Mouse (Mus musculus) frontal cortex, postnatal 25 days (tissue): ENCODE results near the gene Cnga4.
"Not testable (repeated sequence)": the region's sequence is repeated elsewhere in the genome, so short reads cannot be mapped to it uniquely, and the experiment has no call there.

Experiments
- DNase-seq, 2 experiments: peaks; one replicate each; pipeline ENCODE4 v3.0.0; 2022; ENCODE audit warnings: low spot score in 2 of 2

Gene Cnga4

GRCm38 (mm10) chr7:105414385-105414784 lies 10.0 kb downstream of the Cnga4 start:
- no peak for DNase-seq

DNA sequence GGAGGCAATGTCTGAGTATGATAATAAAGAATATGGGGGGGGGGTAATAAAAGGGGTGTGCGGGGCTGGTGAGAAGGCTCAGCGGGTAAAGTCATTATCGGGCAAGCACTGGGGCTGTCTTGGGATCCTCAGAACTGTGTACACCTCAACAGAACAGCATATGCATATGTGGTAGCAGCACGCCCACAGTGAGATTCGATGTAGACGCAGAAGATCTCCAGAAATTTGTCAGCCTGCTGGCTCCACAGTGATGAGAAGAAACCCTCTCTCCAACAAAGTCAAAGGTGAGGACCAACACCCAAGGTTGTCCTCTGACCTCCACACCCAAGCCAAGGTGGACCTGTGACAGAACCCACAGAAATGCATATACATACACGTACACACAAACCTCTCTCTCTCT lies 12.2 kb downstream of the Cnga4 start:
- no peak for DNase-seq

- no peak for DNase-seq
These were observed 13.7 kb downstream of the Cnga4 start for GRCm38 (mm10) chr7:105418106-105418505.

GRCm38 (mm10) chr7:105420903-105421302 lies 16.5 kb downstream of the Cnga4 start:
- DNase-seq, result no peak

GRCm38 (mm10) chr7:105424368-105424767 lies 20.0 kb downstream of the Cnga4 start:
- no peak for DNase-seq

GRCm38 (mm10) chr7:105425424-105426043 lies 21.2 kb downstream of the Cnga4 start, which contains the start of gene Cckbr:
Gene Cckbr (plus strand): TSS chr7:105425731.
- DNase-seq, result peak in 1 of 2 experiments; percentile 44

- DNase-seq, result no peak
These were observed 21.7 kb downstream of the Cnga4 start for GRCm38 (mm10) chr7:105426051-105426450.

- no peak for DNase-seq
These were observed 27.7 kb downstream of the Cnga4 start for GRCm38 (mm10) chr7:105432058-105432457.

DNA sequence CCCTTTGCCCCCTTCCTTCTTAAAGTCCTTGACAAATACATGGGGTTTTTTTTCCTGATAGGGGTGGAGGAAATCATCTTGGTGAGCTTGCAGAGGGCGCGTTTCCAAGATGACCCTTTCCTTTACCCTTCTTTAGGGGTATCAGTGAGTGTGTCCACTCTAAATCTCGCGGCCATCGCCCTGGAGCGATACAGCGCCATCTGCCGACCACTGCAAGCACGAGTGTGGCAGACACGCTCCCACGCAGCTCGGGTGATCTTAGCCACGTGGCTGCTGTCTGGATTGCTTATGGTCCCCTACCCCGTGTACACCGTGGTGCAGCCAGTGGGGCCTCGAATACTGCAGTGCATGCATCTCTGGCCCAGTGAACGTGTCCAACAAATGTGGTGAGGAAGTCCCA lies 29.5 kb downstream of the Cnga4 start:
- no peak for DNase-seq

DNA sequence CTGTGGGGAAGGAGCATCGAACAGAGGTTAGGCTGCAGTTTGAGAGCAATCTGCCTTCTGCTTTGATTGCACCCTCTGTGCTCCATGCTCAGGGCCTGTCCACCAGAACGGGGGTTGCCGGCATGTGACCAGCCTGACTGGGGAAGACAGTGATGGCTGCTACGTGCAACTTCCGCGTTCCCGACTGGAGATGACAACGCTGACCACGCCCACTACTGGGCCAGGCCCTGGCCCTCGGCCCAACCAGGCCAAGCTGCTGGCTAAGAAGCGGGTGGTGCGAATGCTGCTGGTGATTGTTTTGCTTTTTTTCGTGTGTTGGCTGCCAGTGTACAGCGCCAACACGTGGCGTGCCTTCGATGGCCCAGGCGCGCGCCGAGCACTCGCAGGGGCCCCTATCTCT lies 30.4 kb downstream of the Cnga4 start:
- DNase-seq, result no peak

DNA sequence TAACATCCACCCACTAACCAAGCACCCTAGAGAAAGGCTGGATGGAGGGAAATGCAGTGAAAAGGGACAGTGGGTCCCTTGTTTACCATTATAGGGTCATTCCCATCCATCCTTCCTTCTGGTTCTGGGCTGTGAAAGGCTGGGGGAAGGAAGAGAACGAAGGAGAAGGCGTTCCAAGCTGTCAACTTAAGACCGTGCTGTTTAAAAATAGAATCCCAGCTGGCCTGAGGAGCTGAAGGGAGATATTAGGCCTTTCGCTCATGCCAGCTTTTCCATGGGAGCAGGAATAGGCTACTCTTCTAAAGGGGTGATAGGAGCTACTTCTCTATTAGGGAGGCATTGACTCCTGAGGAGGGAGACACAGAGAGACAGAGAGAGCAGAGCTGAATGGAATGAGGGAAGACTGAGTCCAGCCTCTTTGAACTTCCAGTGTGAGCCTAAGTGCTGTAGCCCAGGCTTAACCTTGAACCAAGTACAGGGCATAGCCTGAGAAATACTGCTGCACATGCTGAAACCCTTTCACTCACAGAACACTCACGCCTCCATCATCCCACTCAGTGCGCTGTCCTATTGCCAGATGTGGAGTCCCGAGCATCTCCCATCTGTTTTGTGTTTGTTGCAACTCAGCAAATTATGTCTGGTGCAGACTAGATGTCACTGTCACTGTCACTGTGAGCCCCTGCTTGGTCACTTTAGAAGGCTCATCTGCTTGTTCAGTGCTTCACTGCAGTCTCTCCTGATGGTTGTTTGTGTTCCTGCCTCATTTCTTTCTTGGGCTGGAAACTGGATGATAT lies 33.8 kb downstream of the Cnga4 start:
- DNase-seq, result no peak

DNA sequence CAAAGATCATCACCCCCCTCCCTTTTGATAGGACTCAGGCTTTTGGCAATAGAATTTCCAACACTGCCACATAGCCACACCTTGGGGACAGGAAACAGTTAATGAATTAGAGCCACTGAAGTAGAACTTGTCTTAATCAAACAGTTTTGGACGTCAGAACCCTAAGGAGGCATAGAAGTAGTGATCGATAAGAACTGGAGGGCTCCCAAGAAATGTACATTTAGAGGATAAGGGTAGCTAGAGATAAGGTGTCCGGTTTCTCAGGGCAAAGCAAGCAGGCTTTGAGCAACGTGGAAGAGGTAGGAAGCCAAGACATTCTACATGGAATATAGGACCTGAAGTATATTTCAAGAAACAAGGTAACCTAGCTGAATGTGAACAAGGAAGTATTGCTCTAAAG lies 37.1 kb downstream of the Cnga4 start:
- DNase-seq, result no peak

- no peak for DNase-seq
These were observed 40.7 kb downstream of the Cnga4 start for GRCm38 (mm10) chr7:105445076-105445475.

DNA sequence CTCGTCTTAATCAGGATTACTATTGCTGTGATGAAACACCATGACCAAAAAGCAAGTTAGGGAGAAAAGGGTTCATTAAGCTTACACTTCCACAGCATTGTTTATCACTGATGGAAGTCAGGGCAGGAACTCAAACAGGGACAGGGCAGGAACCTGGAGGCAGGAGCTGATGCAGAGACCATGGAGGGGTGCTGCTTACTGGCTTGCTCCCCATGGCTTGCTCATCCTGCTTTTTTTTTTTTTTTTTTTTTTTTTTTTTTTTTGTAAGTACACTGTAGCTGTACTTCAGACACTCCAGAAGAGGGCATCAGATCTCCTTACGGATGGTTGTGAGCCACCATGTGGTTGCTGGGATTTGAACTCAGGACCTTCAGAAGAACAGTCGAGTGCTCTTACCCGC lies 49.0 kb downstream of the Cnga4 start:
- not testable (repeated sequence) for DNase-seq
